Mouse (Mus musculus) CH12.LX (cell line): ENCODE measurements around the gene Bves. TPM values are rescaled to one million over a fixed set of nuclear protein-coding genes. Genes with fewer than 3 reads are reported as not detected.

Experiments
- DNase-seq: peaks from one replicate; pipeline ENCODE4 v3.0.0-alpha.2; 2013; ENCODE audit errors: extremely low read depth
- H3K27ac ChIP-seq: 2 replicates; pipeline ENCODE4 v1.5.1; 2012; ENCODE audit warnings: low read depth, mild to moderate bottlenecking, control low read depth, moderate library complexity; ENCODE audit not compliant: insufficient read depth
- H3K27me3 ChIP-seq: replicated peaks from 2 replicates; pipeline ENCODE3; 2012; ENCODE audit warnings: inconsistent platforms
- H3K36me3 ChIP-seq, 2 experiments: replicated peaks in 1 of 2; 2 replicates each; pipeline versions ENCODE3 to v1.6.1; 2012; ENCODE audit warnings: inconsistent platforms in 1 of 2, low read length in 1 of 2, mild to moderate bottlenecking in 1 of 2, mixed read lengths in 1 of 2, moderate library complexity in 1 of 2; ENCODE audit not compliant: control insufficient read depth in 1 of 2, insufficient read depth in 1 of 2
- H3K4me1 ChIP-seq, 2 experiments: 2 replicates each; pipeline ENCODE4 v1.6.1; 2012; ENCODE audit warnings: inconsistent platforms in 1 of 2, moderate library complexity in 1 of 2; ENCODE audit not compliant: insufficient read depth in 2 of 2, control insufficient read depth in 1 of 2
- H3K4me2 ChIP-seq: 2 replicates; pipeline ENCODE4 v1.6.1; 2012; ENCODE audit warnings: low read depth, mild to moderate bottlenecking, control low read depth; ENCODE audit not compliant: poor library complexity, insufficient read depth, severe bottlenecking
- H3K4me3 ChIP-seq, 3 experiments: fragments of 150-350 bp in 1 of 3; sonication (generic) in 1 of 3; replicated peaks in 1 of 3; 2 replicates each; pipeline versions ENCODE3 to v1.5.1; 2011 to 2012; ENCODE audit warnings: low read depth in 2 of 3, low read length in 2 of 3, mild to moderate bottlenecking in 2 of 3, moderate library complexity in 2 of 3, control low read depth in 1 of 3, improper control_type of control experiment in 1 of 3, inconsistent platforms in 1 of 3, mixed read lengths in 1 of 3; ENCODE audit not compliant: poor library complexity in 1 of 3
- H3K79me2 ChIP-seq: replicated peaks from 2 replicates; pipeline ENCODE4 v1.6.1; 2012; ENCODE audit warnings: mild to moderate bottlenecking, moderate library complexity; ENCODE audit not compliant: control insufficient read depth, poor library complexity, insufficient read depth, severe bottlenecking; ENCODE audit errors: extremely low read depth
- H3K9ac ChIP-seq: 2 replicates; pipeline ENCODE4 v1.6.1; 2012; ENCODE audit warnings: low read depth, mild to moderate bottlenecking, control low read depth, moderate library complexity; ENCODE audit not compliant: insufficient read depth
- H3K9me3 ChIP-seq: replicated peaks from 2 replicates; pipeline ENCODE3; 2012; ENCODE audit warnings: low read length, inconsistent platforms, mixed read lengths
- BHLHE40 ChIP-seq: IDR thresholded peaks from 2 replicates; pipeline ENCODE4 v1.6.1; 2011; ENCODE audit warnings: mild to moderate bottlenecking, low read depth, low read length, improper control_type of control experiment
- CHD1 ChIP-seq: IDR thresholded peaks from 2 replicates; pipeline ENCODE4 v1.6.1; 2012; ENCODE audit warnings: low read depth, low read length, improper control_type of control experiment, inconsistent platforms
- CHD2 ChIP-seq: IDR thresholded peaks from 2 replicates; pipeline ENCODE4 v1.6.1; 2011; ENCODE audit warnings: low read length, improper control_type of control experiment
- CTCF ChIP-seq, 2 experiments: IDR thresholded peaks in 1 of 2; conservative IDR thresholded peaks in 1 of 2; 2 replicates each; pipeline ENCODE4 v1.5.1; 2011 to 2012; ENCODE audit warnings: low read depth in 2 of 2, low read length in 2 of 2, improper control_type of control experiment in 1 of 2, inconsistent platforms in 1 of 2, mild to moderate bottlenecking in 1 of 2, moderate library complexity in 1 of 2
- E2F4 ChIP-seq: IDR thresholded peaks from 2 replicates; pipeline ENCODE4 v1.6.1; 2011; ENCODE audit warnings: low read depth, low read length, improper control_type of control experiment; ENCODE audit not compliant: insufficient replicate concordance
- ETS1 ChIP-seq: conservative IDR thresholded peaks from 2 replicates; pipeline ENCODE4 v1.6.1; 2012; ENCODE audit warnings: low read depth, mild to moderate bottlenecking, inconsistent platforms, low read length, improper control_type of control experiment, moderate library complexity
- HCFC1 ChIP-seq: IDR thresholded peaks from 2 replicates; pipeline ENCODE4 v1.6.1; 2012; ENCODE audit warnings: low read depth, mild to moderate bottlenecking, inconsistent platforms, low read length, improper control_type of control experiment
- IRF4 ChIP-seq: IDR thresholded peaks from 2 replicates; pipeline ENCODE4 v1.6.1; 2014; ENCODE audit warnings: low read depth, mild to moderate bottlenecking, inconsistent platforms, low read length, improper control_type of control experiment
- JUN ChIP-seq: IDR thresholded peaks from 2 replicates; pipeline ENCODE4 v1.6.1; 2011; ENCODE audit warnings: low read depth, mild to moderate bottlenecking, low read length, improper control_type of control experiment, moderate library complexity; ENCODE audit not compliant: insufficient read depth
- JUND ChIP-seq: conservative IDR thresholded peaks from 2 replicates; pipeline ENCODE4 v1.6.1; 2011; ENCODE audit warnings: low read depth, low read length, improper control_type of control experiment
- KAT2A ChIP-seq: IDR thresholded peaks from 2 replicates; pipeline ENCODE4 v1.6.1; 2012; ENCODE audit warnings: low read length, improper control_type of control experiment, inconsistent platforms; ENCODE audit not compliant: insufficient replicate concordance
- MYC ChIP-seq: IDR thresholded peaks from 2 replicates; pipeline ENCODE4 v1.6.1; 2011; ENCODE audit warnings: low read depth, mild to moderate bottlenecking, improper control_type of control experiment, low read length
- NRF1 ChIP-seq: IDR thresholded peaks from 2 replicates; pipeline ENCODE4 v1.6.1; 2014; ENCODE audit warnings: low read depth, mild to moderate bottlenecking, inconsistent platforms, low read length, improper control_type of control experiment, moderate library complexity
- POLR2A ChIP-seq: IDR thresholded peaks from 2 replicates; pipeline ENCODE4 v1.6.1; 2011; ENCODE audit warnings: low read depth, mild to moderate bottlenecking, improper control_type of control experiment, low read length
- RAD21 ChIP-seq: IDR thresholded peaks from 2 replicates; pipeline ENCODE4 v1.6.1; 2011; ENCODE audit warnings: low read depth, mild to moderate bottlenecking, low read length, improper control_type of control experiment, moderate library complexity
- SIN3A ChIP-seq: IDR thresholded peaks from 2 replicates; pipeline ENCODE4 v1.6.1; 2012; ENCODE audit warnings: low read length, improper control_type of control experiment, inconsistent platforms
- SMC3 ChIP-seq: IDR thresholded peaks from 2 replicates; pipeline ENCODE4 v1.6.1; 2011; ENCODE audit warnings: low read depth, low read length, improper control_type of control experiment
- TCF12 ChIP-seq: IDR thresholded peaks from 2 replicates; pipeline ENCODE4 v1.6.1; 2014; ENCODE audit warnings: low read depth, mild to moderate bottlenecking, inconsistent platforms, low read length, improper control_type of control experiment
- UBTF ChIP-seq: IDR thresholded peaks from 2 replicates; pipeline ENCODE4 v1.6.1; 2012; ENCODE audit warnings: low read depth, mild to moderate bottlenecking, inconsistent platforms, low read length, improper control_type of control experiment, moderate library complexity
- USF2 ChIP-seq: conservative IDR thresholded peaks from 2 replicates; pipeline ENCODE4 v1.6.1; 2011; ENCODE audit warnings: low read depth, low read length, improper control_type of control experiment
- ZC3H11A ChIP-seq: IDR thresholded peaks from 2 replicates; pipeline ENCODE4 v1.6.1; 2012; ENCODE audit warnings: low read depth, mild to moderate bottlenecking, inconsistent platforms, low read length, improper control_type of control experiment
- ZKSCAN1 ChIP-seq: IDR thresholded peaks from 2 replicates; pipeline ENCODE4 v1.6.1; 2012; ENCODE audit warnings: low read depth, inconsistent platforms, low read length, improper control_type of control experiment, borderline replicate concordance
- ZMIZ1 ChIP-seq: IDR thresholded peaks from 2 replicates; pipeline ENCODE4 v1.6.1; 2012; ENCODE audit warnings: low read depth, mild to moderate bottlenecking, inconsistent platforms, low read length, improper control_type of control experiment
- dilution Hi-C: fragments of 300-500 bp; cut with MboI; formaldehyde crosslinking; loops from 2 replicates; pipeline ENCODE4 v1.14.3; 2020; ENCODE audit warnings: low sequenced_read_pairs; ENCODE audit not compliant: extremely low pct_unique_long_range_greater_than_20kb, extremely low pct_ligation_motif_present
- in situ Hi-C: fragments of 300-500 bp; cut with MboI; formaldehyde crosslinking; loops from 3 replicates; pipeline ENCODE4 v1.14.3; 2019; ENCODE audit warnings: low sequenced_read_pairs, low pct_ligation_motif_present, low pct_unique_long_range_greater_than_20kb, mixed read lengths
- polyA plus RNA-seq: library from polyadenylated mRNA; unstranded; fragments of >175 nt; gene quantifications from 2 replicates; pipeline ENCODE4 v1.2.1, GENCODE M21; 2012; ENCODE audit warnings: low read depth; ENCODE audit not compliant: insufficient read length
- total RNA-seq, 2 experiments: library from RNA; depleted of rRNA; stranded (reverse); fragments of 300-350 nt in 1 of 2; fragments of >200 nt in 1 of 2; gene quantifications; 2 replicates each; pipeline ENCODE4 v1.2.3; 2012 to 2014

Gene Bves
- total and polyA plus RNA-seq, 3 experiments: not detected

DNA sequence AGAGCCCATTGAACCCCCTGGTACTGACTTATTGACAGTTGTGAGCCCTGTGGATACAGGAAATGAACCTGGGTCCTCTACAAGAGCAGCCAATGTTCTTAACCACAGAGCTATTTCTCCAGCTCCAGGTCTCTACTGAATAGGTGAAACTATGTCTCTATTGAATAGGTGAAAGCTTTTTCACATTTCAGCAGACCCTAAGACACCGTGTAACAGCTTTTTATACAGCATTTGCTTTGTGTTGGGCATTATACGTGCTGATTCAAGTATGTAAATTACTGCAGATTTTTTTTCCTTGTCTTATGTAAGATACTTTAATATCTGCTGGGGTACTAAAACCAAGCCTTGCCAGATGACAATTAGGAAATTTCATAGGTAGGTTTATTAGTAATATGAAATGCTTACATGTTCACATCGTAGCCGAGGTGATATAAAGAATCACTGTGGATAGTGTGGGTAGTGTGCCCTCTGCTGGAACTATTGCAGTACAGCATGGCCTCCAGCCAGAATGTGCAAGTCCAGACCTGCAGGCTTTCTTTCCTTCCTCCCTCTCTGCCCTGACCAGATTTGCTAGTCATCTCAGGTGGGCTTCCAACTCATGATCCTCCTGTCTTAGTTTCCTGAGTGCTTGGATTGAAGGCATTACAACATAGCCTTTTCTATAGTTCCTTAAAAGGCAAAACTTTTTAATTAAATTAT is 37.6 kb downstream of the Bves start:
- Histone ChIP-seq H3K9me3 (no peaks in the 10 kb centered on the region), H3K27ac (no peak overlapping the region), H3K36me3 (peaks cover 0 to 4% of the 10 kb centered on the region in 2 experiments), H3K4me1 (no peaks in the 10 kb centered on the region), H3K79me2 (no peaks in the 10 kb centered on the region), H3K9ac (no peak overlapping the region), H3K4me2 (no peak overlapping the region), H3K4me3 (no peak overlapping the region), H3K27me3 (no peaks in the 10 kb centered on the region)
- TF ChIP-seq ZC3H11A (peak; percentile 63), POLR2A (no peak), IRF4 (0 out of 2 replicates have a peak, but pooled peaks have one; percentile 12), ZKSCAN1 (no peak), NRF1 (no peak), CHD2 (no peak), HCFC1 (no peak), E2F4 (no peak), ETS1 (no peak), MYC (no peak), USF2 (no peak), CHD1 (peak; percentile 95), JUN (no peak), SIN3A (no peak), RAD21 (peak; percentile 90), KAT2A (no peak), ZMIZ1 (no peak), CTCF (conservative IDR thresholded peaks at IDR 0.05 in 1 of 2, IDR thresholded peaks at IDR 0.05 in 1 of 2; ENCODE audit: low read depth in 2 of 2, low read length in 2 of 2) (peak; percentile 86 to 91), JUND (no peak), BHLHE40 (no peak), TCF12 (no peak), SMC3 (peak; percentile 77)
- peak; percentile 77 for DNase-seq
- in situ Hi-C loops: loop anchor here (5.0 to 25.0 kb wide), 4 partner anchors 236 to 539 kb away; no protein-coding TSS in a partner anchor
- dilution Hi-C loops: no loop called here

DNA sequence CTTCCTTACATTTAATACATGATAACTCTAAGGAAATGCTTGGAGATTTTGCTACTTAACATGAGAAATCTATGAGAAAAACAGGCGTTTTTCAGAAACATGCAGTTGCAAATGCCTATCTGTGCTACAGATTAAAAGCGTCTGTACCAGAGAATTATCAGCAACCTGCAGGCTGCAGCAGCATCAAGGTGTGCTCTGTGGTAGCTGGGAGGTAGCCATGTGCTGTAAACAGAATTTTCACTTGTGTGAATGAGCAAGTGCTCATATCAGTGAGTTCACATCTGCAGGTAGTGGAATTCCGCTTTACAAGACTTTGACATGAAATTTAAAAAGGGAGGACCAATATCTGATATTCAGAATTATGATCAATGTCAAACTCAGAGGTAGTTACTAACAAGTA is 42.7 kb downstream of the Bves start:
- H3K27me3 ChIP-seq: no peaks in the 10 kb centered on the region
- H3K9me3 ChIP-seq: no peaks in the 10 kb centered on the region
- no peak overlapping the region for H3K9ac ChIP-seq
- H3K4me3 ChIP-seq: no peak overlapping the region
- H3K27ac ChIP-seq: no peak overlapping the region
- no peaks in the 10 kb centered on the region for H3K4me1 ChIP-seq
- TF ChIP-seq UBTF: no peak
- no peak for TF ChIP-seq TCF12
- TF ChIP-seq KAT2A: no peak
- TF ChIP-seq ZC3H11A: no peak
- TF ChIP-seq NRF1: no peak
- no peak for TF ChIP-seq USF2
- no peak for TF ChIP-seq MYC
- TF ChIP-seq CTCF (conservative IDR thresholded peaks at IDR 0.05 in 1 of 2, IDR thresholded peaks at IDR 0.05 in 1 of 2; ENCODE audit: low read depth in 2 of 2, low read length in 2 of 2): no peak
- in situ Hi-C loops (loop anchor here (10.0 to 25.0 kb wide), 2 partner anchors 284 to 417 kb away; no protein-coding TSS in a partner anchor), dilution Hi-C loops (no loop called here)
- H3K36me3 ChIP-seq: peaks cover 6 to 8% of the 10 kb centered on the region in 2 experiments
- no peaks in the 10 kb centered on the region for H3K79me2 ChIP-seq
- no peak overlapping the region for H3K4me2 ChIP-seq
- no peak for DNase-seq
